Mouse (Mus musculus): Measurements from ENCODE around the gene Kctd20.

Kctd20 gene

DNA sequence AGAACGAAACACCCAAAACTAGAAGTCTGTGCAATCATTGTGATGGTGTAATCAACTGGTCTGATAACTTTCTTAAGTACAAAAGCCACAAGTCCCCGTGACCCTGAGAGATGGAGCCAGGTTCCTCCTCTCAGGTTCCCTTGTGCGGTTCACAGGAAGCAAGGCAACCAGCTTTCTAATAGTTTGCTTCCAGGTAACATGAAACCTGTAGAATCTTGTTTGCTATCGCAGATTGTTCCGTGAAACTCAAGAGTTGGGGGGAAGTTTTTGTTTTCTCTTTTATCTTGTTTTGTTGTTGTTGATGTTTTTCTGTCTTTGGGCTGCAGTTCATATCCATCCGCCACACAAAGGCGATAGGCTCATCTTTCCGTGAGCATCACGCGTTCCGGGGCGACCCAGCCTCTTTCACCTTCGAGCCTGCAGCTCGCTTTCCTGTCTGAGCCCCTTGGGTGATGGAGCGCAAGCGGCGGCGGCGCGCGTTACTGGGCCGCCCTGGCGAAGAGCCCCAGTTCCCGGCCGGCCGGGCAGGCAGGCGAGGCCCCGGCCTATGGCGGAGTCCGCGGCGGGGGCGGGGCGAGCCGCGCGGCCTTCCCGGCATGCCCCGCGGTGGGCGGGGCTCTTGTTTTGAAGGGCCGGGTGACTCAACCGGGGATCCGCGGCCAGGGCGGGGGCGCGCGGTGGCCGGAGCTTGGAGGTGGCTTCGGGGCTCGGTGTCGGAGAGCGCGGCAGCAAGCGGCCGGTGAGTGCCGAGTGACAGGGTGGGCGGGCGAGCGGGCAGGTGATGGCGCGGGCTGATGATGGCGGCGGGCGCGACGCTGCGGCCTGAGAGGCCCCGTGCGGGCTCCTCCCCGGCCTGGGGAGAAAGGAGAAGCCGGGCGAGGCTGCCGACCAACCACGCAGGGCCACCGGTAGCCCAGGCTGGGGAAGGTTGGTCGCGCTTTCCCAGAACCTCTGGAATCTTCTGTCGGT lies at the start of gene Kctd20:
Gene Kctd20 (plus strand): TSS at position 120 of the 969 bp plus-strand sequence.
- peak; percentile 98 for DNase-seq (ENCODE audit: inconsistent ontology term)

- peak; percentile 47 for DNase-seq (ENCODE audit: inconsistent ontology term)
These were observed 47.0 kb upstream of the Kctd20 start for GRCm38 (mm10) chr17:28904546-28905376.

DNA sequence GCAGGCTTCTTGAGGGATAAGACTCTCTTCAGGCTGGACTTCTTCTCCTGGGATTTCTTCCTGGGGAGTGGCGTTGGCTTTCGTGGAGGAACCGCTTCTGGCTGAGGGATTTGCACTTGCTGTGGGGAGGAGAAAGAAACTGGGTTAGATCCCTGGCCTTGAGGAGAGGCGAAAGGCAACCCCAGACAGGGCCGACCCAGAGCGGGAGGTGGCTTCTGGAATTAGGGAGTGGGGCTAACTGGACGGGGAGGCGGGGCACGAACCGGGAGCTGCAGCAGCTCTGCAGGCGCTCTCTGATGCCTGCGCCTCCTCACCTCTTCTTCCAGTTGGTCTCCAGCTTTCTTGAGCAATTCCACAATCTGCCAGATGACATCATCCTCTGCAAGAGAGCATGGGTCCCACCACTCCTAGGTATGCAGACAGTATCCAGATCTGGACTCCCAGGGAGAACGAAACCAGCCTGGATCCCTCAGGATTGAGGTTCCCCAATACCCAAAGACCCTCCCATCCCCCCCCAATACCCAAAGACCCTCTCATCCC lies 46.3 kb upstream of the Kctd20 start:
- no peak for DNase-seq (ENCODE audit: inconsistent ontology term)

DNA sequence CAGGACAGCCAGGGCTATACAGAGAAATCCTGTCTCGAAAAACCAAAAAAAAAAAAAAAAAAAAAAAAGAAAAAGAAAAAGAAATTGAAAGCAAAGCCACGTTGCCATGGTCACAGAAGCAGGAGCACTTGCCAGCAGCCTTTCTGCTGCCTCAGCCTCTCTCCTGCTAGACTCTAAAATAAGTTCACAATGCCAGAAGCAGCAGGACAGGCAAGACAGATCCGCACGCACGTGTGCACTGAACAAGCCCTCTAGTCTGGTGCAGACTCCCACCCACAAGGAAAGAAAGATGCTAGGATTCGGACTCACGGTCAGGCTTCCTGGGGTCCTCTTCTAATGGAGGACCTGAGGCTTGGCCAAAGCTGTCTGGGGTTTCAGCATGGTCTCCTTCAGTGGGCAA lies 43.8 kb upstream of the Kctd20 start:
- no peak for DNase-seq (ENCODE audit: inconsistent ontology term)

GRCm38 (mm10) chr17:28909252-28909941 lies 42.4 kb upstream of the Kctd20 start:
- DNase-seq (ENCODE audit: inconsistent ontology term): peak; percentile 25

DNA sequence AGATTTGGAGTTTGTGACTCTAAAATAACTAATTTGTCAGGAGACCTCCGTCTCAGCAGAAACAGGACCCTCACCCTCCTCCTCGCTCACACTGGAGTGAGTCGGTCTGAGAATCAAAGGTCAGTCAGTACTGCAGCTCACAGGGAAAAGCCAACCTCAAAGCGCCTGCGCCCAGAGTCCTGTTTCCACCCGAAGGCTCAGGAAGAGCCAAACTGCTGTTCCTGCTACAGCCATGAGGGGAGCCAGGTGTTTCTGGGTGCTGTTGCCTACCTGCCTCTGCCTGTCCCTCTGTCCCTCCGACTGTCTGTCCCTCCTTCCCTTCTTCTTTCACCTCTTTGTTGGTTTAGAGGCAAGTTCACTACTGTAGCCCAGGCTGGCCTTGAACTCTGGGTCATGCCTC lies 41.6 kb upstream of the Kctd20 start:
- DNase-seq (ENCODE audit: inconsistent ontology term): no peak

DNA sequence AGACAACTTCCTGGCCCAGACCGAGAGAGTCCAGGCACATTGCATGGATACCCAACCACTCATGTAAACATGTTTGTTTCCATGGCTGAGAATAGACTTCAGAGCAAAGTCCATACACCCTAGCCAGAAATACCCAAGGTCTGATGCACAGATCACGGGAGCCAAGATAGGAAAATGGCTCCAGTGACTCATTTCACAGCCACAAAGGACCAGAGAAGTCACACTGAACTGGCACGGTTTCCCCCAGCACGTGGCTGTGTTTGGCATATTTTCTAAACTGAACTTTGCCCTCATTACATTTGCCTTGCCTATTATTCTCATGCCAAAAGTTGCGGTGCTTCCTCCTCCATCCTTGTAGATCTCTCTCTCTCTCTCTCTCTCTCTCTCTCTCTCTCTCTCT lies 38.5 kb upstream of the Kctd20 start:
- peak; percentile 80 for DNase-seq (ENCODE audit: inconsistent ontology term)

DNA sequence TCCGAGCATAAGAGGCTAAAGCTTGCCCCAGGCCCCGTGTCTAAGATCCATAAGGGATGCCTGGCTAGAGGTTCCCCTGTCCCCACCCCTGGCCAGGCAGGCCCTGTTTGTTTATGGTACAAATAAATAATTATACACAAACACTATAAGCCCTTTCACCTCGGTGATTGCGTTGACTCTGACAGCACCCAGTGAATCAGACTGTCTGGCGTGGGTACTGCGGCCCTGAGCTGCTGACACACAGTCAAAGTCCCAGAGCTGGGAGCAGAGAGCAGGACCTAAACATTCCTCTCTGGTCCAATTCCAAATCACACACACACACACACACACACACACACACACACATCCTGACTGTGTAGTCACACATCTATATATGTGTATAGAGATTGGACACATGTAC lies 37.8 kb upstream of the Kctd20 start:
- DNase-seq (ENCODE audit: inconsistent ontology term): no peak

GRCm38 (mm10) chr17:28915060-28915628 lies 36.6 kb upstream of the Kctd20 start, which contains the start of gene 4930539E08Rik:
TSS of gene 4930539E08Rik (minus strand) at chr17:28915324.
- no peak for DNase-seq (ENCODE audit: inconsistent ontology term)

DNA sequence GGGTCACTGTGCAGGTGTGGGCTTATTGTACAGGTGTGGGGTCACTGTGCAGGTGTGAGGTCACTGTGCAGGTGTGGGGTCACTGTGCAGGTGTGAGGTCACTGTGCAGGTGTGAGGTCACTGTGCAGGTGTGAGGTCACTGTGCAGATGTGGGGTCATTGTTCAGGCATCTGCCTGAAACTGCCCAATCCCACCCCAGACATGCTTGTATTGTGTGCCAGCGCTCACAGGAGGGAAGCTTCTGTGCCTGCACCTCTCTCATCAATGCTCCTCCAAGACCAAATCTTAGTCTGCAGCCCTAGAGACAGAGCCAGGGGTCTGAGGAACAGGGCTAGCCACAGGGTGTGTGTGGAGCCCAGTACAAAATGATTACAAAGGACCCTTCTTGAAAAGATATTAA lies 35.2 kb upstream of the Kctd20 start:
- no peak for DNase-seq (ENCODE audit: inconsistent ontology term)

DNA sequence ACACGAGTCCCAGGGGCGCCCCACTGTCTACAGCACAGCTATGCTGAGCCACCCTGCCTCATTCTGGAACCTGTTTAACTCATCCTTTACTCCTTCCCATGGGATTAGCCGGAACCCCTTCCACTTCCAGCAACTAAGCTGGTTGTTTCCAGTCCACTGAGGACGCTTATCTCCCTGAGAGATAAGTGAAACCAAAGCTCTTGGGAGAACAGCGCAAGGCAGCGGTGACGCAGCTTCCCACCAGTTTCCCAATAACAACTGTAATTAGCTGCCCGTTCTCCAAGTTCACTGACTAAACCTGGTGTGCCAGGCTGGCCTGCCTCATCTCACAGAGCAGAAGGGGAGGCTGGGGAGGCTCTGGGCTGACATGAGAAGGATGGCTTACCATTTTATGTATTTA lies 30.7 kb upstream of the Kctd20 start:
- no peak for DNase-seq (ENCODE audit: inconsistent ontology term)

- DNase-seq (ENCODE audit: inconsistent ontology term): no peak
These were observed 29.7 kb upstream of the Kctd20 start for GRCm38 (mm10) chr17:28922096-28922495.

GRCm38 (mm10) chr17:28924957-28925595 lies 26.7 kb upstream of the Kctd20 start:
- DNase-seq (ENCODE audit: inconsistent ontology term): peak; percentile 25

DNA sequence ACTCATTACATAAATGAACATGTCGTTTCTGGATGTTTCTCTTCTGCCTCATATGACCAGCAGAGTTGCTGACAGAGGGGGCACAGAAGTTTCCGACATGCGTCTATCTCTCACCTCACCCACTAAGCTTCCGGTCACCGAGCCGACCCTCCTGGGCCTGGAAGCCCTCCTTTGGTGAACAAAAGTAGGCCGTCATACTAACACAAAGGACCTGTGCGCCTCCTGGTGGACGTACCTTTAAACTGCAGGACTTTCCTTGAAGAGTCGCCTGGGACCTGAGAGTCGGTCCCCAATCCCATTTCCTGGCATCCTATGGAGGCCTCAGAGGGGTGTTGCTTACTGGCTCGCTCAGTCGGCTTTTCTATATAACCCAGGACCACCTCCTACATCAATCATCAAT lies 25.4 kb upstream of the Kctd20 start:
- DNase-seq (ENCODE audit: inconsistent ontology term): peak; percentile 57

DNA sequence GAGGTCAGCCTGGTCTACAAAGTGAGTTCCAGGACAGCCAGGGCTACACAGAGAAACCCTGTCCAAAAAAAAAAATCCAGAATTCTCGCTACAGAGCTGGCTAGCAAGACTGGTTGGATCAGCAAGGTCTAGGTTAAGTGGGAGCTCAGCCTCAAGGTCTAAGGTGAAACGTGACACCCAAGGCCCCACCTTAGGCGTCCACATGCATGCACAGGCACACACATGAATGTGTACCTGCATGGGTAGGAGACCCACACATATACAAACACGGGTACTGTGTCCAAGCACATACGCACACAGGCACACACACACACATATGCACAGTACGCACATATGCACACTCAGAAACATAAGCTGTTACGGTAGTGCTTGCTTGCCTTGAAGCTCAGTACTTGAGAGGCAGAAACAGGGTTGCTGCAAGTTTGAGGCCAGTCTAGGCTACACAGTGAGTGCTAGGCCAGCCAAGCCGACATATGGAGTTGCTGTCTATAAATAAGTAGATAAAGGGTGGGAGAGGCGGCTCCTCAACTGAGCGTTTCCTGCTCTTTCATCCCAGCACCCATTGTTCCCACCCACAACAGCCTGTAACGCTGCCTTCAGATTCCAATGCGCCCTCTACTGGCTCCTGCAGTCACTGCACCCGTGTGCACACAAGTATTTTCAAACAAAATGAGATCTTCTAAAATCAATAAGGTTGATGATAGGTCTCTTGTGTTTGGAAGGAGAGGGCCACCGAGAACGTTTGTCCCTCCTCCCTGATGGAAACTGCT lies 24.7 kb upstream of the Kctd20 start:
- DNase-seq (ENCODE audit: inconsistent ontology term): no peak

GRCm38 (mm10) chr17:28928004-28928403 lies 23.7 kb upstream of the Kctd20 start:
- no peak for DNase-seq (ENCODE audit: inconsistent ontology term)

DNA sequence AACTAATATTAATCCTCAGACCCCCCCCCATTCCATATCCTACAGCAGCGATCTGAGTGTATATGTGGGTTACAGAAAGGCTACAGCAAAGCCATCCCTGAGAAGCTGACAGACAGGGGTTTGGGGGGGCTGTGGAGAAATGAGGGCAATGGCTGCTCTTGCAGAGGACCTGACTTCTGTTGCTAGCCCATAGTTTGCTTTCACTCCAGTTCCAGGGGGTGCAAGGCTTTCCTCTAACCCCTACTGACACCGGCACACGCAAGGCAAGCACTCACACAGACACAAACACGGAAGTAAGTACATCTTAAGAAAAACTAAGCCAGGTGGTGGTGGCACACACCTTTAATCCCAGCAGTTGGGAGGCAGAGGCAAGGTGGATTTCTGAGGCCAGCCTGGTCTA lies 22.4 kb upstream of the Kctd20 start:
- no peak for DNase-seq (ENCODE audit: inconsistent ontology term)

- peak; percentile 89 for DNase-seq (ENCODE audit: inconsistent ontology term)
These were observed 21.2 kb upstream of the Kctd20 start for GRCm38 (mm10) chr17:28930392-28931074.

GRCm38 (mm10) chr17:28931436-28932211 lies 20.1 kb upstream of the Kctd20 start:
- no peak for DNase-seq (ENCODE audit: inconsistent ontology term)
